Mouse (Mus musculus) ZHBTc4 (cell line): ENCODE measurements at regions not wholly inside any gene's neighbourhood (a gene's known extent, or its start where the extent isn't known, plus 50 kb on each side); places are given as distances from the start of the nearest gene placed in this dataset.

ENCODE experiments used
- DNase-seq: peaks from one replicate; pipeline ENCODE4 v3.0.0-alpha.2; 2011; ENCODE audit warnings: low read depth, low spot score

- DNase-seq, result no peak
Measured at GRCm38 (mm10) chrX:162235552-162235951, 76.0 kb upstream of the Nhs start.

- no peak for DNase-seq
Measured at GRCm38 (mm10) chrX:162210848-162211247, 51.3 kb upstream of the Nhs start.
